ENCODE assay signal across 20 mouse cellular contexts in genomic region chr9:120005936-120006335, GRCm38 (mm10). TPM values are rescaled to one million over a fixed set of nuclear protein-coding genes. Genes with fewer than 3 reads are reported as not detected.
"Had no signal": no experiment of that assay in that cellular context is flagged by ENCODE, and none has a peak within 500 bp of the region (broad histone marks: within the 10 kb centered on the region; RNA-seq: fewer than 3 reads in every experiment).

No protein-coding gene starts in this region.

- H3K27me3 ChIP-seq: limb, embryonic 13.5 days; stomach, embryonic 15.5 days had no signal

- H3K36me3 ChIP-seq: limb, embryonic 13.5 days; midbrain, embryonic 12.5 days; neural tube, embryonic 13.5 days; stomach, embryonic 15.5 days had no signal

- H3K9me3 ChIP-seq: neural tube, embryonic 13.5 days; stomach, embryonic 15.5 days had no signal

- H3K27ac ChIP-seq: kidney, postnatal 0 days; limb, embryonic 13.5 days; liver, embryonic 14.5 days; midbrain, embryonic 12.5 days; neural tube, embryonic 13.5 days; stomach, embryonic 15.5 days had no signal

- ATAC-seq: midbrain, embryonic 16.5 days had no signal

- H3K4me2 ChIP-seq: limb, embryonic 13.5 days; midbrain, embryonic 12.5 days; neural tube, embryonic 13.5 days; stomach, embryonic 15.5 days had no signal

- H3K9ac ChIP-seq: limb, embryonic 13.5 days; liver, embryonic 14.5 days; midbrain, embryonic 12.5 days; neural tube, embryonic 13.5 days; stomach, embryonic 15.5 days had no signal

- H3K4me3 ChIP-seq: limb, embryonic 13.5 days; midbrain, embryonic 12.5 days; neural tube, embryonic 13.5 days; stomach, embryonic 15.5 days had no signal

- DNase-seq: kidney, adult 11 months; kidney, adult 9 months; kidney, postnatal 36 days; layer of hippocampus, adult 9-11 months; left cerebral cortex, postnatal 4 days; lung, adult 18-20 months; lung, postnatal 14 days; retina, postnatal 1 day; right cerebral cortex, postnatal 4 days; spleen, adult 18-20 months; thymus, adult 18-20 months; thymus, postnatal 36 days had no signal

RNA-seq across cellular contexts. Expression of gene Xirp1, which starts 17.5 kb away (rescaled TPM):
- total RNA-seq: megakaryocyte-erythroid progenitor cell, adult 5-6 weeks had no signal
- polyA plus RNA-seq: liver, embryonic 14.5 days; midbrain, embryonic 12.5 days; midbrain, embryonic 16.5 days had no signal
